Mouse (Mus musculus) cerebellum, adult 11 months (tissue): ENCODE measurements around the gene Sidt2.

Experiments used
- DNase-seq: peaks from one replicate; pipeline ENCODE4 v3.0.0; 2022

Gene Sidt2

DNA sequence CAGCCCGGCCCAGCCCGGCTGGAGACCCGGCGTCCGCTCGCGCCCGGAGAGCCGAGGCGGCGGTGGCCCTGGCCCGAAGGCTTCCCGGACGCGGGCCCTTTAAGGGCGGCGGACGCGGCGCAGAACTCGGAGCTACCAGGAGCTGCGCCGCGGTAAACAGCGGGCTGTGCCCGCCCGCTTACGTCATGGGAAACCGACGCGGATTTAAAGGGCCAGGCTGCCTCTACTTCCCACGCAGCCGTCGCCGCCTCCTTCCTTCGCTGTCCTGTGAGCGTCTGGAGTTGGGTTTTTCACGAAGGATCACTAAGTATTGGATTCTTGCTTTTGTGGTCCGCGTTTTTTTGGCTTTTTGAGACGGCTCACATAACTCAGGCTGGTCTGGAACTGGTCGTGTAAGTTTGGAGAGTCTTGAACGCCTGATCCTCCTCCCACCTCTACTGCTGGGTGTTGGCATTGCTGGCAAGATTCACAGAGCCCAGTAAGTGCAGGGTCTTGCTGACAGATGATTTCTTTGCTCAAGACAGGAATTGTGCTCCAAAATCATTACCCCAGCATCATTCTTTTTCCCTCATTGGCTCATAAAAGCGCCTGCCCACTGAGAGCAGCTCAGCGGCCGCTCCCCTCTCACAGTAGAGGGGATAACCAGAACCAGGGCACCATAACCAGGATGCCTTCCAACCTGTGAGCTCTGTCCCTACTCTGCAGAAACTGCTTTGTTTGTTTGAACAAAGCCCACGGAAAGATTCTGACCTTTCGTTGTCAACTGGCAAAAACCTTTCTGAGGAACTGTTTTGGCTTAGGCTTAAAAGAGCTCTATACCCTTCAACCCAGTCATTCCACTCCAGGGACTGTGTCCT is at the start of gene Sidt2:
Gene Sidt2, minus strand, starts transcription at position 152 of the 857 bp plus-strand sequence.
- peak; percentile 83 for DNase-seq

DNA sequence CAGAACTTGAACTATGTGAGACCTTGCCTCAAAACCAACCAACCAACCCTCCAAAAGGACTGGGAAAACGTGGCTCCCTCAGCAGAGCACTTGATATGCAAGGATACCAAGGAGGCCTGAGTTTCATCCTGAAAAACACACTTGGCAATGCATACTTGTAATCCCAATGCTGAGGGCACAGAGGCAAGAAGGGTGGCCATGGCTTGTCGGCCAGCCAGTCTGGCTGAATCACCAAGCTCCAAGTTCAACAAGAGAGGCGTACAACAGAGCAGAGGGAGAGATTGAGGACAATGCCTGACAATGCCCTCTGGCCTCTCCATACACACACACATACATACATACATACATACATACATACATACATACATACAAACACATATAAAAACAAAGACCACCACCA is 49.5 kb upstream of the Sidt2 start:
- DNase-seq, result no peak

DNA sequence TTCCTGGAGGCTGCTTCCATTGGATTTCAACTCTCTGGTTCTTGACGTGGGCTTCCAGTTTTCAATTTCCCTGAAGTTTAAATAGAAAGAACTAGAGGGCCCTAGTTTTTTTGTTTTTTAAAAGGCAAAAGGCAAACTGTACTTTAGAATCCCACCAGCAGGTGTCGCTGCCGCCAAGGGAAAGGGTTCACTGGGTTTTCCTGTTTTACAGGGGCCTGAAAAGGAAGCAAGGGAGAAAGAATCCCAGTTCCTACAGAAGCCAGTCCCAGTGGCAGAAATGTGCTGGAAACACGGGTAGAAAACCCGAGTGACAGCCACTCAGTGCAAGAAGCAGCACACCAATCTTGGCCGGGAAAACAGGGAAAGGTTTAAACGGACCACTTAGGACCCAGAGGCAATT is 48.7 kb upstream of the Sidt2 start:
- peak; percentile 71 for DNase-seq

DNA sequence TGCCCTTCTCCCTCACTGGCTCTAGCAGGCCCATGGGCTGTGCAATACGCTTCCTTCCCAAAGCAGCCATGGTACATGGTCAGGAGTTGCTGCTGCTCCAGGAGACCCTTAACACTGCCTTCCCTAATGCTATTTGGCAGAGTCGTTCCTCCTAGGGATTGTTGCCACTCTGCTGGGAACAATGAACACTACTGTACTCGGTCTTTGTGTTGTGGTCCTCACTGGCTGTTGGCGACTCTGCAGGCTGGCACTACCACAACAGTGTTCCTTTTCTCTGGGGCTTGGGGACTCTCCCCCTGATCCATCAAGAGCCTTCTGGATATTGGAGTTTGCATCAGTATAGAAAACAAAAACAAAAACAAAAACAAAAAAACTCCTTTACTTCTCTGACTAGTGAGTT is 44.0 kb upstream of the Sidt2 start:
- DNase-seq, result no peak

DNA sequence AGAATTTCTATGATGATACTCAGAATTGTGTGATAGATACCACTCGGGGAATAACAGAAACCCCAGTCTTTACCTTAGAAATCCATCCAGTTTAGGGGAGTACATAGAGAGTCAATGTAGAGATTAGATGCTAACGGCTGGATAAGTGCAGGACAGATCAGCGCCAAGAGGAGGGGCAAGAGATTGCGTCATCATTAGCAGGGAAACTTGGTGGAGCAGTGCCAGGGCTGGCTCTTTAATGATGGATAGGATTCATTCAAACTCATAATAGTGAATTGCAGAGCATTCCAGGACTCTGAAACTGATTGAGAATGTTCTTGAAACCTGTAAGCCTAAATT is 30.1 kb upstream of the Sidt2 start:
- DNase-seq, result peak; percentile 58

- peak; percentile 89 for DNase-seq
Observed at GRCm38 (mm10) chr9:45984409-45985228, 29.6 kb upstream of the Sidt2 start.

- DNase-seq, result peak; percentile 32
Observed at GRCm38 (mm10) chr9:45983676-45984408, 28.8 kb upstream of the Sidt2 start.

DNA sequence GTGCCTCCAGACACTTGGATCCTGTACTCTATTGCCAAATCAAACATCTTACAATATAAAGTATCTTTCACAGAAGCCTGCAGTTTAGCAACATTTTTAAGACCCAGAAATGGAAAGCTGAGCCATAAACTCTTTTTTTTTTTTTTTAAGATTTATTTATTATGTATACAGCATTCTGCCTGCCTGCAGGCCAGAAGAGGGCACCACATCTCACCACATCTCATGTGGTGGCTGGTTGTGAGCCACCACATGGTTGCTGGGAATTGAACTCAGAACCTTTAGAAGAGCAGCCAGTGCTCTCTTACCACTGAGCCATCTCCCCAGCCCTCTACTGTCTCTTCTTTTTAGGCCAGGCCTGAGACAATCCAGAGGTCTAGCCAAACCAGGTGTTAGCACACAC is 26.3 kb upstream of the Sidt2 start:
- DNase-seq, result no peak

- DNase-seq, result no peak
Observed at GRCm38 (mm10) chr9:45980611-45981010, 25.6 kb upstream of the Sidt2 start.

DNA sequence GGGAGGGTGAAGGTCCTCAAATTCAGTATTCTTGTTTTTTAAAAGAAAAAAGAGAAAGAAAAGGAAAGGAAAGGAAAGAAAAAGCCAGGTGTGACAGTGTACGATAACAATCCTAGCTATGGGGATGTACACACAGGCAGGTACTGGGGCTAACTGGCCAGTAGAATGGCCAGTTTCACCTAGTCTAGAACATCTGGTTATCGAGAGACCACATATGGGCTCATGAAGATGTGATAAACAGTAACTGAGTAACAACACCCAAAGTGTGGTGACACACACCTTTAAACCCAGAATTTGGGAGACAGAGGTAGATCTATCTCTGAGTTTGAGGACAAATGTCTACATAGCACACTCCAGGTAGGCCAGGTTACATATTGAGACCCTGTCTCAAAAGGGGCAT is 24.7 kb upstream of the Sidt2 start:
- no peak for DNase-seq

DNA sequence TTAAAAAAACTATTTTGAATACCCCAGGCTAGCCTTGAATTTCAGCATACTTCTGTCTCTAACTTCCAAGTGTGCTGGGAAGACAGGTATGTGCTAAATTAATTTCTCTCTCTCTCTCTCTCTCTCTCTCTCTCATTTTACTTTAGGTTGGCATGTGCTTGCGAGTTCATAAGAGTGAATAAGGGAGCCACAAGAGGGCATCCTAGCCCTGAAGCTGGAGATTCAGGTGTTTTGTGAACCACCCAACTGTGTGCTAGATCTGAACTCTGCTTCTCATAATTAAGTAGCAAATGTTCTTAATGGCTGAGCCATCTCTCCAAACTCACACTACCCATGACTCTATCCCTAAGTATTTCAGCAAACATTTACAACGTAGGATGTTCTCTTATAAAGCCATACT is 21.8 kb upstream of the Sidt2 start:
- no peak for DNase-seq

GRCm38 (mm10) chr9:45963577-45963976 is 8.5 kb upstream of the Sidt2 start:
- DNase-seq, result no peak

GRCm38 (mm10) chr9:45961855-45962254 is 6.8 kb upstream of the Sidt2 start:
- DNase-seq, result no peak

GRCm38 (mm10) chr9:45959661-45960060 is 4.6 kb upstream of the Sidt2 start:
- DNase-seq, result no peak

DNA sequence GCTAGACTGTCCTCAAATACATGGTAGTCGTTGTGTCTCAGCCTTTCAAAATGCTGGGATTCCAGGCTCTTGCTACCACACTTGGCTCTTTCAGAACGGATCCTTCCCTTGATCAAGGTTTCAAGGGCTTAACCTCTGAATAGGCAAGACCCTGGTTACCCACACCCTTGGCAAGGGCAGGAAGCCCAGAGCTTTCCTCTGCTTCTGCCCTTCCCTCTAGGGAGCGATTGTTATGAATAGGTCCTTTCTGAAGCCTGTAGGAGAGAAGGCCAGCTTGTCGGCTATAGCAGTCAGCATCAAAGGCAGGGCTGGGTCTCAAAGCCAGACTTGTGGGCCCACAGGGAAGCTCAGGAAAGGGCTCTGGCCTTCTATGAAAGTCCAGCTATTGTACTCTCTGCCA is 3.8 kb upstream of the Sidt2 start:
- no peak for DNase-seq

DNA sequence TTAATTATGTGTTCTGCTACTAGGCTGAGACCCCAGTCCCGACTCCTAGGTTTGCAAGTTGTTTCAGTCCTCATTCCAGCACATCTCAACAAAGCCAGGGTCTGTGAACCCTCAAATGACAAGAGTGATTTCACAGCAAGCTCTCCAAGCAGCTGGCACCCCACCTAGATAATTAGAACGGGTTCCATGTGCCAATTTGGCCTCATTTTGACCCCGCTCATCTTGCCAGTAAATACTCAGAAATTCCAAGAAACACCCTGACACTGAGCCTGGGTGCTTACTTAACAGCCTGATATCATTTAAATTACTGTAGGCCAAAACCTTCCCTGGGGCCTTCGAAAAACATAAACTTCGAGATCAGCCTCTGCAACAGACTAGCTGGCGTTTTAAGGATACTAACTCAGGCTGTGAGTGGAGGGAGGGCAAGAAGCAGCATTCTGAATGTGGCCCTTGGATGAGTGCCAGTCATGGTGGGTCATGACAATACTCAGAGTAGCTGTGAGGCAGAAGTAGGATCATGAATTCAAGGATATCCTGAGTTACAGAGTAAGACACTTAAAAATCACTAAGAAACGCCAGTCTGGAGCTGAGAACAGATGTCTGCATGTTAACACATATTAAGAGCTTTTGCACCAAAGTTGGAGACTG is 3.1 kb upstream of the Sidt2 start:
- DNase-seq, result no peak

GRCm38 (mm10) chr9:45954294-45955106 is 558 bp downstream of the Sidt2 start:
- peak; percentile 57 for DNase-seq

DNA sequence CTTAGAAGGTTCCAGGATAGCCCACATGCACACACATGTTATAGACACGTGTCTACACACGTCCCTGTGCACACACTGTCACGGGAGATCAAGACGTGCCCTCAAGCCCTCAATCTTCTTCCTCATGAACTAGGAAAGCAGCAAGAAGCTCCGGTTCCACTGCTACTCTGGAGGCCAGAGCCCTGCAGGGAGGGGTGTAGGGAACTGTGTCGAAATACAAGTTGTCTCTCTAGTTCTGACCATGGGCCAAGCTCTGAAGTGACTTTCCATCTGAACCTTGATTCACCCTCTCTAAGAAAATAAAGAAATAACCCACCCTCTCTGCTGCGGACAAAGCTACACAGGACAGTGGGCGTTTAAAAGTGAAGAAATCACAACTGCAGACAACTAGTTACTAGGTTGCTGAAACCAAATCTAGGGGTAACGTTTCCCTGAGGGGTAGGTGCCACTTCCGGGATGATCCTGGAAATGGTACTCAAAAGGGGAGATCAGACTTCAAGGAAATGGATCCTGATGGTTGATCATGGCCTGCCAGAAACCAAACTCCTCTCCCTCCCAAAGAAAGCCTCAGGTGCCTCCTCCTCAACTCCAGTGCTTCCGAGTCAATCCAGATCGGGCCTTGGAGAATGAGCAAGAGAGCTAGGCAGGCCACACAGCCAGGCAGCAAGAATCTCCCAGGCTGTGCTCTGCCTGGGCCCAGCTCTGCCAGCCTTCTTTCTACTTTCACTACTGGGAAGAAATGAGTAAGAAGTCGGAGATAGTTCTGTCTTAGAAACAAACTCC is 1.4 kb downstream of the Sidt2 start:
- no peak for DNase-seq

DNA sequence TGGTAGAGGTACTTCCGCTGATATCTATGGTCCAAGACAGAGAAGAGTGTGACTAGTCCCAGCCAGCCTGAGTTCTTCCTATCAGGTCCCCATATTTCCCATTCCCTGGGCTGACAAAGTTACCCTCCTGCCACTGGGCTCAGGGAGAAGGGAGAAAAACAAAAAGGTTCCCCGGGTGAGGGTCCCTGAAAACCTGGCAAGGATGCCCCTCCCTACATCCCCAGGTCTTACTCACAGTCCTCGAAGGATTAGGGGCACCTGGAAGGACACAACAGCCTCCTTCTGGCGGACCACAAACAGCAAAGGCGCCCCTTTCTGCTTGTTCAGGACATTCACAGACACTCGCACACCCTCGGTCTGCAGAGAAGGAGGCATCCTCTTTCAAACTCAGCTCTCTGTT is 2.2 kb downstream of the Sidt2 start:
- no peak for DNase-seq

- no peak for DNase-seq
Observed at GRCm38 (mm10) chr9:45952057-45952456, 3.0 kb downstream of the Sidt2 start.

- DNase-seq, result no peak
Observed at GRCm38 (mm10) chr9:45946872-45947183, 8.2 kb downstream of the Sidt2 start.
